Mouse (Mus musculus) cerebellum, adult 18-20 months (tissue): ENCODE measurements at regions not wholly inside any gene's neighbourhood (a gene's known extent, or its start where the extent isn't known, plus 50 kb on each side); places are given as distances from the start of the nearest gene placed in this dataset.
A peak's percentile ranks its signal among the peaks of the same experiment; 100 is the strongest.

Source experiments
- DNase-seq, 2 experiments: peaks; one replicate each; pipeline ENCODE4 v3.0.0; 2021

DNA sequence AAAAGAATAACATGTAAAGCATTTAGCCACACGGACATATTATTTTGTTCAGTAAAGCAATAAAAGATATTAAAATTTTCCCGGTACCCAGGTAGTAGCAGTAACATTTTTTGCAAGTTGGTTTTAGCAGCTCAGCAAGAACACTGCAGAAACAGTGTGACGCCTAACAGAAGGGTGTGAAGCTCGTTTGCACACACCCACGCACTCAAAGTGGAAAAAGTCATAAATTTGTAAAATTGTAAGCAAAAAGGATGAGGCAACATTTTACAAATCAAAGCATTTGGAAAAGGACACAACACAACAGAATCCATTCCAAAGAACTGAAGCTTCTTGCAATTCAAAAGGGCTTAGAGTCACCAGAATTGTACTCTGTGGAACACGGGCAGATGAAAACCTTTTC, 1053.6 kb upstream of the Celf2 start:
- DNase-seq, result no peak

DNA sequence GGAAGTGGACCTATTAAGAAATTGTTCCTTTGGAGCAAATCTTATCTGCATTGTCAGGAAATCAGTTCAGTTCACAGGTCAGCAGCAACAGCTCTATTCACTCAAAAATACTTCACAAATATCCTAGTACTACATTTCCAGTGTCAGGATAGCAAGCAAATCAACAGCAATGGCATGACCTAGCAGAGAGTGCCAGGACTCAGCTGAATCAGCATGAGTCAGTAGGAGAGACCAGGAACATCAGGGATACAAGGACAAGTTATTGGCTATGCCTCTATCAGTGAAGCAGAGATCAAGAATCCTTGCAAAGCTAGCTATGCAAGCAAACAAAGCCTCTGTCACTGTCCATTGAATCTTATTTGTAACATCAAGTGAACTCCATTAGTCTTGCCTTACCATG, 1036.8 kb upstream of the Celf2 start:
- no peak for DNase-seq

DNA sequence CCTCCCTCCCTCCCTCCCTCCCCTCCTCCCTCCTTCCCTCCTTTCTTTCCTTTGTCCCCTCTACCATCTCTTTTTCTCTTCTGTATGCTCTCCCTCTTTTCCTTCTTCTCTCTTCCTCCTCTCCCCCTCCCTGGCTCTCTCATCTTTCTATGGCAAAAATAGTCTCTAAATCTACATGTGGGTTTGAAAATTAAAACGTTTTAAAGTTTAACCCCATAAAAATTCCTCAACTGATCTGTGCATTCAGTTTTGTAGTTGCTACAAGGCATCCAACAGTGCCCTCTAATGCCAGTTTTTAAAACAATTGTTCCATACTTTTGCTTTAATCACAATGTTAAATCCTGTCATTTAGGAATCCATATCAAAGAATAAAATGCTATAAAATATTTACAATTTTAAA, 1027.5 kb upstream of the Celf2 start:
- DNase-seq, result no peak

DNA sequence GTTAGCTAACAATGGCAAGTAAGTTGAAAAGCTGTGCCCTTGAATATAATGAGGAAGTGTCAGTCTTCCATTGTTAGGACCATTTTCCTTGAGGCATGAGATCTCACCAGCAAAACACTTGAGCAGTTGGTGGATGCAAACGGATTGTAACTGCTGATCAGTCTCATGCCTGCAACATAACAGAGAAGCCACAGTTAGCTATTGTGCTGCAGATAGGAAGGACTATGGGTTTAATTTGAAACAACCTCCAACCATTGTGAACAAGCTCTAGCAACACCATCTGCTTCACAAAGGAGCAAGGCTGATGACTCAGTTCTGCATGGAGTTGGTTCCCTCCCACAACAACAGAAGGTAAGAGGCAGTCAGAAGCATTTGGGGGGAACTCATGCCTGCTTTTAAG, 989.1 kb upstream of the Celf2 start:
- DNase-seq, result no peak

DNA sequence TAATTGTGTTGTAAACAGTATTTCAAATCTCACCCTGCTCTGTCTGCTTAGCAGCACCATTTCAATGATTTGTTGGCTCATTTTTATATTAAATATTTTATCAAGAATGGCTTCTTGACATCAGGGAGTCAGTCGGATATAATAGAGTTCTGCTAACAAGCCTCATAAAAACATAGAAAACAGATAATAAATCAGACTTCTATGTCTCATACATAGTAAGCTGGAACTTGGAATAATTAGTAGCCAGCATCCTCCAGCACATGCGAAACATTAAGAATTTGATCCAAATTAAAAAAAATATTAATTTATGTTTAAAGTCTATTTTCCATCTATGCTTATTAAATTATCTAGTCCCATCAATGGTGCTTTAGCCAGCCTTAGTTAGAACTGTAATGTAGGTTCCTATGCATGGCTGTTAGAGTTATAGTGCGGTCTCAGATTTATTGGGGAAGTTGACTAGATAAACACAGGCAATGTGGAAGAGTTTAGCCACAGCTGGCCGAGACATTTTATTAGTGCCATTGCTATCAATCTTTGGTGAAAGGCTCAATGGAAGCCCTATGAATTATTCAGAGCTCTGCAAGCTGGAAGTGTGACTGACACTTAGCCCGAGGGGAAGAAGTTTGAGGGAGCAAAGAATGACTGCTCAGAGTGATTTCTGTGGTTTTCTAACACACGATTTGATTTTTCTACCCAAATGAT, 968.6 kb upstream of the Celf2 start:
- DNase-seq, result no peak

DNA sequence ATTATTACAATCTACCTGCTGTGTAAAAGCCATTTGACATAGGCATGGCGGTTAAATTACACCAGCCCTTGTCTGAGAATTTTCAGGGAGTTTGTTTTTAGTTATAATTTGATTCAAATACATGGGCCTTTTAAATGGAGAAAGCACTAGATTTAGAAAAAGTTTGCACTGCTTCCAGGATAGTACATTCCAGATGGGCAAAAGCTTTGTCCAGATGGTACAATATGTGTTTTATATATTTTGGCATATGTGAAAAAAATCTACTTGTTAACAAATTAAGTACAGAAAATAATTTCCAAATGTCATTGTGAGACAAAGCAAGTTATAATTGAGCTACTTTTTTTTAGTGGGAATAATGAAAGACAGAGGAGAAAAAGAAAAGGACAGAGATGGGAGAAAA, 961.2 kb upstream of the Celf2 start:
- DNase-seq, result no peak

DNA sequence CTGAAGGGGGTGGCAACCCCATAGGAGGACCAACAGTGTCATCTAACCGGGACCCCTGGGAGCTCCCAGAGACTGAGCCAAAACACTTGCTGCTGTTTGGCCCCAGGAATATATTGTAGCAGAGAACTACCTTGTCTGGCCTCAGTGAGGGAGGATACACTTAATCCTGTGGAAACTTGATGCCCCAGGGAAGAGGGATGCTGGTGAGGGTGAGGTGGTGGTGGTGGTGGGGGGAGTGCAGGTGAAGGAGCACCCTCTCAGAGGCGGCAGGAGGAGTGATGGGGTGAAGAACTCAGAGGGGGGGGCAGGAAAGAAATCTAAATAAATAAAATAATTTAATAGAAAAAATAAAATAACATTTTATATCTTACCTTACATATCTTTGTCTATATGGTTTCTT, 959.6 kb upstream of the Celf2 start:
- no peak for DNase-seq

DNA sequence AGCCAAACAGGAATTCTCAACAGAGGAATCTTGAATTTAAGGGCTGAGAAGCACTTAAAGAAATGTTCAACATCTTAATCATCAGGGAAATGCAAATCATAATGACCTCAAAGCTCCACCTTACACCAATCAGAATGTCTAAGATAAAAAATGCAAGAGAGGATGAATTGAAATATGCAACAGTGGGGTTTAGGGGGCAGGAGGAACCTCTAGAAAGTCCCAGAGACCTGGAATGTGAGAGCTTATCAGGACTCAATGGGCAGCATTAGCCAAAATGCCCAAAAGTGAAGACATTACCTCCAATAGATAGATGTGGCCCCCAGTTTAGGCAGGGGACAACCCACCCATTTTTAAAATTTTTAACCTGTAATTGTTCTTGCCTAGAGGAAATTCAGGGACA, 959.0 kb upstream of the Celf2 start:
- no peak for DNase-seq

DNA sequence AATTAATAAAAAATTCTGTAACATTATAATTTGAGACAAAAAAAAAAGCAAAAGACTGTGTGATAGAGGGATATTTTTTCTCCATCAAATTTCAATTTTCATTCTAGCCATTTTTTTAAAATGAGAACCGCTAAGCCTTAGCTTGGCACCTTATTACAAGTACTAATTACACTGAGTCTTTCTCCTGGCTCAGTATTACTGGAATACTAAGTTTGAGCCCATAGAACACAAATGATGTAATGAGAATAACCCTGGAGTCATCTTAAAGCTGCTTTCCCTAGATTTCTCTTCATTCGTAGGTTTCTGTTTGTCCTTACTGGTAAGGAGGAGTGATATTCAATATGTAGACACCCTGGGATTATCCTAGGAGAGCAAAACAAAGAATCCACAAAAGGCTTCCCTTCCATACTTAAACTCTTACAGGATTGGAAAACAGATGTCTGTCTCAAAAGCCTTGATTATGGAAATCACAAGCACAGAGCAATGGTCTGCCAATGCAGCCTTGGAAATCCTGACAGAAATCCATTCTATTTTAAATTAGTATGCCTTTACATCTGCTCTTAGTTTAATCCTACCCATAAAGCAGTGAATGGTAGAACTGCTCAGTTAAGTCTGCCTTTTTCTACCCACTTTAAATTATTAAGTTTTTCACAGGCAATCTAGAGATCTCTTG, 958.3 kb upstream of the Celf2 start:
- no peak for DNase-seq

DNA sequence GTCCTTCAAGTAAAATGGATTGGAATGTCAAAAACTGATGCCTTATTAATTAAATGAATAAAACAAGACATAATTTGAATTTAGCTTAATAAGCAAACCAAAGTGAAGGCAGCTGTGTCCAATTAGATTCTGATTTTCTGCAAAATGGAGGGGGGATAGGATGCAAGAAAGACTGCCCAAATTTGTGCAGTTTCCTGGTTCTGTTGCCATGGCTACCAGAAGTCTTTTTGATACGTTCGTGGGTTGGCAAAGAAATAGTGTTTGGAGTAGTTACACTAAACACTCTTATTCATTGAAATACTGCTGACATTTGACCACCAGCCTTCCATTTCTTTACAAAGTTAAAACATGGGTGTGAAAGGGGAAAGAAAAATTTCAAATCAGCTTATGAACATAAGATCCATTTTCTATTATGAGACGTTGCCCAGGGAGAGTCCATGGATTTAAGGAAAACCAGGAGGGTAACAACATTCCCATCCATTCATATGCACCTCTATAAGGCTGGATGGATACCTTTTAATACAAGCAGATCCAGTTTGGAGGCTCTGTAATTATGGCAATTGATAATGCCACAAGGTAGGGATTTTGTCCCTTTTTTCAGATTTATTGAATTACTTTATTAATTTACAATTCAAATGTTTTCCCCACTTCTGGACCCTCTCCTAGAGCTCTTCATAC, 943.3 kb upstream of the Celf2 start:
- no peak for DNase-seq

DNA sequence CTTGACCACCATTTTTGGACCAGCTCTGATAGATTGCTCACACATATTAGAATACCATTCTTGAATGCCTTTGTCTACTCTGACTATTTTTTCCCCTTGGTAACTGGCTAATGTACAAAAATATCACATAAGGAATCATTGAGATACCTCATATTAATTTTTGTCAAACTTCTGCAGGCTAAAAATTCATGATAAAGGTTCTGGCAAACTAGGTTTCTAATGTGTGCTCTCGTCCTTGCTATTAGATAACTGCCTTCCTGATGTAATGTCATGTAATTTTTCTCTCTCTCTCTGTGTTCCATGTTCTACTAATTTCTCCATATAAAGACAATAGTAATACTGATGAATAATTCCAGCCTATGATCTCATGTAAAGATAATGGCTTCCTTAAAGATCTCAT, 931.9 kb upstream of the Celf2 start:
- no peak for DNase-seq

DNA sequence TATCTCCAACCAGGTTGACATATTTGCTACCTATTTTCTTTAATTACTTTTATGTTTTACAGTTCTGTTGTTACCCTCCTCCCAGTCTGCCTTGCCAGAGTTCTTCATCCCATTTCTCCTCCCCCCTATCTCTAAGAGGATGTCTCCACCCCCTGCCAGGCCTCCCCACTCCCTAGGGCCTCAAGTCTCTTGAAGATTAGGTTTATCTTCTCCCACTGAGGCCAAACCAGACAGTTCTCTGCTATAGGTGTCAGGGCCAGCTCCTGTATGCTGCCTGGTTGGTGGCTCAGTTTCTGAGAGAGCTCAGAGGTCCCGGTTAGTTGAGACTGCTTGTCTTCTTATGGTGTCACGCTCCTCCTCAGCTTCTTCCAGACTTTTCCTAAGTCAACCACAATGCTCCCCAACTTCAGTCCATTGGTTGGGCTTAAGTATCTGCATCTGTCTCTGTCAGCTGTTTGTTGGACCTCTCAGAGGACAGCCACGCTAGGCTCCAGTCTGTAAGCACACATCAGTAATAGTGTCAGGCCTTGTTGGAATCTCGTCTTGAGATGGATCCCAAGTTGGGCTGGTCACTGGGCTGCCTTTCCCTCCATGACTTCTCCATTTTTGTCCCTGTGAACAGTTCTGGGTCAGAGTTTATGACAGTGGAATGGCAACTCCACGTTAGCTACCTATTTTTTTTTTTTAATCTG, 920.4 kb upstream of the Celf2 start:
- no peak for DNase-seq

DNA sequence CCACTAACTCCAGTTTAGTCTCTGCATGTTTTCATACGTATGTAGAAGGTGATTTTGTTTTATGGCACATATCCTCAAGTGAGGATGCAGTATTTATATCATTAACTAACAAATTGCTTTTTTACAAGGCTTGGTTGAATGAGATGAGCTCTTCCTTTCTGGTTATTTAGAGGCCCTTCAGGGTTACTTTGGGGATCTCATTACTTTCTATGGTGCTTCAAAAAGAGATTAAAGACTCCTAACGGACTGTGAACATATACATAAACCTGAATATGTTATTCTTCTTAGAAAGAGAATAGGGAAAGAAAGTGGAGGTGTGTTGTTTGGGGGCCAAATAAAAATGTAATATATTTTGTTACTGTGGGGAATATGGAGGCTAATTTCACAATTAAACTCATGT, 918.8 kb upstream of the Celf2 start:
- DNase-seq, result no peak

DNA sequence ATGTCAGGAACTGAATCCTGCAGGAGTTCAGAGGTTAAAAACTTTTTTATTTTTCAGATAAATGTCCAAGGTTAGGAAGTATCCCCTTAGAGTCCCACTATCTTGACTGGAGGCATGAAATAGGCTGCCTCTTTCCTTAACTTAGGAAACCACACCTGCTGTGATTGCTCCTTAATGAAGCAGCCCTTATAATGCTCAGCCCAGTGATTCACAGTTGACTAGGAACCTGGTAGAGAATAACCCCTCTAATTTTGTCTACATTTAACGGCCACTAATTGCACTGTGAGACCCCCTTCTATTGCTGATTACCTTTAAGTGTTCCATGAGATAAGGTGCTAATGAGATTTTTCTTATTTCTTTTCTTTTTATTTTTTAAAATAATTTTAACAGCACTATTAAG, 918.4 kb upstream of the Celf2 start:
- no peak for DNase-seq

DNA sequence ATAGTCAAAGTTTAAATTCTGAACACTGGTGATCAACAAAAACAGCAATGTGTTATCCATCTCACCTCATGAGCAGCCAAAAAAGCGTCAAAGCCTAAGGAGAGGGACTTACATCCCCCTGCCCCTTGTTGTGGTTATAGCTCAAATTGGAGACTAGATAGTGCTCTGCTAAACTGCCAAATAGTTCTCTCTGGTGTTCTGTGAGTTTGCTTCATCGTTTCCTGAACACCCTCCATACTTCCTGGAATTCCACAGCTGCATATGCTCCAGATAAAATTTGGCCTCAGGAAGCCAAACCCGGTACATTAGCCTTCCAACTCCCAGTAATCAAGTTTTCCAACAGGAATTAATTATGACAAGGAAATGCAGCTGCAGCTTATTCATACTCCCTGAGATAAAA, 906.6 kb upstream of the Celf2 start:
- no peak for DNase-seq

DNA sequence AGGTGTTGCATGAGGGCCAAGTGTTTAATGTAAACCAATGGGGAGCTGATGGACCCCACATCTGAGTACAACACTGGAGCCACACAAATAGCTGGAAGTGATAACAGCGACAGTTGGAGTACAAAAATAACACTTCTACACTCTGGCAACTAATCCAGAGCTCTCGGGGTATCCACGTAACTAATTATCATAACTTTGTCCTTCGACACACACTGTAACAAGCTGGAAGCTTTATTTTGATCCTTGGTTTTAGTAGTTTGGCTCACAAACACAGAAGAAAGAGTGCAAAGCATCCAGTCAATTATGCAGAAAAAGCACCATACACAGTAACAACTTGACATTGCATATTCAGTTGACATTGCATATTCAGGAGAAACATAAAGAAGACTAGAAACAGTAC, 884.8 kb upstream of the Celf2 start:
- DNase-seq, result no peak

DNA sequence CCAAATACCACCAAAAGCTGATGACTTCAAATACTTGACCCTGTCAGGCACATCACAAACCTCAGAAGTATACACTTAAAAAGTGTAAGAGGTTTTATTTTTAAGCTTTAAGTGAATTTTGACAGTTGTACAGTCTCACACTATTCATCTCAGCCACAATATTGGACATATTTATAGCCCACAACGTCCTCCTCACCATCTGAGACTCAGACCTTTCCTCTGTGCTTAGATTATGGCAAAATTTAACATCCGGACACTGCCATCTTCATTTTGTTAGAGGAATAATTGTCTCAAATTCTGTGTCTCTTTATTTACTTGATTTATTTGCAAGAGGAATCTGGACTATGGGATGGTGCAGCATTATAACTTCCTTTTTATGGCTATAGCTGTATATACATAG, 880.2 kb upstream of the Celf2 start:
- DNase-seq, result no peak

DNA sequence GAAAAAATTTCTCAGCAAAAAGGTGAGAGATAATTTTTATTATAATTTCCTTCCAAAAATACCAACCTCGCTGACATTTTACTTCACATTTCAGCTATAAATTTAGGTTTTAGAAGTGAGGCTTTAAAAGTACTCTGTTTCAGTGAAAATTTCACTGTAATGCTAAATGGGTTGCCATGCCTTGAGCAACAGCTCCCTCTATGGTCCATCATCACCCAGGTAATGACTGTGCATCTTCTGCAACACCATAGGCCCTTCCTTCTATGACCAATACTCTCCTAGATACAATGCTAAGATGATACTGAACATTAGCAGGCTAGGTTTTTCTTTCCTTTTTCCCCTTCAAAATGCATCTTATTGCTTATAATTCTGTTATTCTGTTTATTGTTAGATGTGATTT, 870.9 kb upstream of the Celf2 start:
- DNase-seq, result peak; percentile 42 to 45

DNA sequence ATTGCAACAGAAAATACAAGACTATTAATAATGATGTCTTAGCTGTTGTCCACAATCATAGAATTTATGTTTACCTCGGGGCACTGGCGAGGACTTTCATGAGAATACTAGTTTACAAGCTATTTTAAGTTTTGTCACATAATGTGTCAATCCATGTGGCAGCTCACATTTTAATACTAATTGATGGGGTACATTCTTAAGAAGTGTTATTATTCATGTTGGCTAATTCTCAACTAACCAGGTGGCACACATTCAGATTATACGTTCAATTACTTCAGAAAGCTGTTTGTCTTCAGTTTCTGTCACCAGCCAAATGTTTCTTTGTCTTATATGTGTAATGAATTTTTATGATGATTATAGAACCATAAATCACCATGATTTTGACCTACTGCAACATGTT, 870.2 kb upstream of the Celf2 start:
- no peak for DNase-seq

DNA sequence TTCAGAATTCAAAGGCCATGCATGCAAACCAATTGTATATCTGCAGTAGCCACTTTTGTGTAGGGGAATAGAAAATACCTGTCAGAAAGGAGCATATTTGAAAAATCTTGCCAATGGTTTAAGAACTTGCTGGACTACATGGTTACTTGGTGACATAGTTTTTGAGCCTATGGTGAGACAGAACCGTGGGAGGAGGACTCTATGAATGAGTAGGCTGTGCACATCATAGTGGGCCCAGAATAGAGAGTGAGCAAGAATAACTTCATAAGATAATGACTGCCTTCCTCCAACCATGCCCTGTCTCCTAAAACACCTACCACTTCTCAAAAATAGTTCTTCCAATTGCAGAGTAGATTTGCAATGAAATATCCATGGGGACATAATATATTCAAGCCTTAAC, 838.5 kb upstream of the Celf2 start:
- DNase-seq, result no peak

DNA sequence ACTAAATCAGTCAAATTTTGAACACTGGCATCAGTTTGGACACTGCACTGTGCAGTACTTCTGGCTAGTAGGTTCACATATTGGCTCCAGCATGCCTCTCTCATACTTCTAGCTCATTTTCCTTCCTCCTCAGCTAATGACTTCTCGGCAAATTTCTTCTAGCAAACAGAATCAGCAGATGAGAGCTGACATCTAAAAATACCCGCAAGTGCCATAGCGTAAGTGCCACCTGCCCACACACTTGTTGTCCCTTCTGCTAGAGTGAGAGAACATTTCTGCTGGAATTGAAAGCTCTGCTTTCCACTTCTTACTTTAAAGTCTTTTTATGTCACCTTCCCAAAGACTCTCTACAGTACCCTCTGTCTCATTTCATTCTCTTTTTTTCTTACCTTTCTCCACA, 835.4 kb upstream of the Celf2 start:
- no peak for DNase-seq

DNA sequence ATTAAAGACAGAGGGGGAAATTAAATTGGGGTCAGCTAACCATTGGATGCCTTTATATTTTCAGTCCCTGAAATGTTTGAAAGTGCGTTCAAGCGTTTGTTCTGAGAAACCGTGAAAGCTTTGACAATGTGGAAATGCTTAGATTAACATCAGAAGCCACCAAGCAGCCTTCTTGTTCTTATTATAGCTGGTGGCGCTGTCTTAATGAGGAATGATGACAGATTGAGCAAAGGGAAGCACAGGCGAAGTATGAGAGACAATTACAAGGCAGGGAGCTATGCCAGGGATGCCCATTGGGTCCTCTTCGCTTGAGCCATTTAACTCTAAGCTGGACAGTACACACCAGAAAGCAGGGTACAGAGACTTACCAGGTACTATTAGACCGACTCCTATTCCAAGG, 828.9 kb upstream of the Celf2 start:
- DNase-seq, result no peak

DNA sequence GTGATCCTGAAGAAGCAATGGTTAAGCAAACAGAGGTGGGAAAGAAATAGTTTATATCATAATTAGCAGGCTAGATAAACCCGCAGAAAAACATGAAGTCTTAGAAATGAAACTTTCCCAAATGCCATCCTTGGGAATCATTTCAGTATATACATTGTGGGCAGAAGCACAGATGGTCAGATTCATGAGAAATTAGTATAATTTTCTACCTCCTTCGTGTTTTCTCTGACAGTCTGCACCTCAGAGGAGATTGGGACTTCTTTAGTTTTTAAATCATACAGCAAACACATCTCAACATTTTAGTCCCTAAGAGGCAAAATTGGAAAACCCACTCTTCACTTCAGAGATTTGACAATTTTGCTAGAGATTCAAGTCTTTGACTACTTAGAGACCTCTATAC, 786.6 kb upstream of the Celf2 start:
- no peak for DNase-seq

DNA sequence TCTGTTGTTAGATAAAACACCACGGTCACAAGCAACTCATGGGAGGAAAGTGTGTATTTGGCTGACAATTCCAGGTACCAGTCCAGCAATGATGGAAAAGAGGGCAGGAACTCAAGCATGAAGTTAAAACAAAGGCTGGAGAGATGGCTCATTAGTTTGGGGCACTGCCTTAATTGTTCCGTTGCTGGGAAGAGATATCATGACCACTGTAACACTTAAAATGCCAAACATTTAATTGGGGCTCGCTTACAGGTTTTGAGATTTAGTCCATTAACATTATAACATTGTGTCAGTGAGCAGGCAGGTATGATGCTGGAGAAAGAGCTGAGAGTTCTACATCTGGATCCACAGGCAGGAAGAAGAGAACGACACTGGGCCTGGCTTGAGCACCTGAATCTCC, 782.0 kb upstream of the Celf2 start:
- DNase-seq, result no peak
